Mouse (Mus musculus): ENCODE data around the gene Ost4. TPM values are rescaled to one million over a fixed set of nuclear protein-coding genes. Genes with fewer than 3 reads are reported as not detected.

Ost4 gene
- polyA plus RNA-seq, 1 experiment: 335 TPM

Other genes with a start within 250 kb of the Ost4 start
- 7.9 and 9.9 TPM in 2 replicates for gene Cenpa, start 241.0 kb downstream of the Ost4 start, polyA plus RNA-seq (2012; rRNA removed)
- 0.28 and 0.35 TPM in 2 replicates for gene Dpysl5, start 196.2 kb downstream of the Ost4 start, polyA plus RNA-seq (2012; rRNA removed)
- 51.9 and 59.3 TPM in 2 replicates for gene Mapre3, start 93.1 kb downstream of the Ost4 start, polyA plus RNA-seq (2012; rRNA removed)
- gene Tmem214, start 39.8 kb downstream of the Ost4 start, polyA plus RNA-seq (2012; rRNA removed): 52.8 and 60.7 TPM in 2 replicates
- gene Agbl5, start 19.1 kb downstream of the Ost4 start, polyA plus RNA-seq (2012; rRNA removed): 16.5 and 16.6 TPM in 2 replicates
- gene Emilin1, start 5.6 kb upstream of the Ost4 start, polyA plus RNA-seq (2012; rRNA removed): 59.2 and 104 TPM in 2 replicates
- gene Khk, start 13.6 kb upstream of the Ost4 start, polyA plus RNA-seq (2012; rRNA removed): 38.4 and 38.9 TPM in 2 replicates
- gene Cgref1, start 37.8 kb upstream of the Ost4 start, polyA plus RNA-seq (2012; rRNA removed): 14.0 and 15.0 TPM in 2 replicates
- 166 and 214 TPM in 2 replicates for gene Preb, start 52.6 kb upstream of the Ost4 start, polyA plus RNA-seq (2012; rRNA removed)
- 0.50 and 0.66 TPM in 2 replicates for gene Tcf23, start 60.9 kb upstream of the Ost4 start, polyA plus RNA-seq (2012; rRNA removed)
- 162 and 174 TPM in 2 replicates for gene Atraid, start 140.5 kb upstream of the Ost4 start, polyA plus RNA-seq (2012; rRNA removed)
- gene Slc5a6, start 141.1 kb upstream of the Ost4 start, polyA plus RNA-seq (2012; rRNA removed): 19.4 and 21.3 TPM in 2 replicates
- gene Cad, start 147.0 kb upstream of the Ost4 start, polyA plus RNA-seq (2012; rRNA removed): 14.6 and 14.8 TPM in 2 replicates
- not detected in 2 replicates for gene Dnajc5g, start 198.5 kb upstream of the Ost4 start, polyA plus RNA-seq (2012; rRNA removed)
- 0.04 TPM in 1 of 2 replicates, not detected in the other for gene Slc30a3, start 200.4 kb upstream of the Ost4 start, polyA plus RNA-seq (2012; rRNA removed)
- gene Trim54, start 208.9 kb upstream of the Ost4 start, polyA plus RNA-seq (2012; rRNA removed): not detected in 2 replicates
- gene Ucn, start 231.0 kb upstream of the Ost4 start, polyA plus RNA-seq (2012; rRNA removed): not detected in 2 replicates
- gene Mpv17, start 246.5 kb upstream of the Ost4 start, polyA plus RNA-seq (2012; rRNA removed): 98.9 and 117 TPM in 2 replicates